Mouse (Mus musculus): ENCODE results near the gene Ddx41.

GRCm38 (mm10) chr13:55494883-55495621 lies 41.4 kb downstream of the Ddx41 start:
- TF ChIP-seq POLR2A (IDR thresholded peaks at IDR 0.05; ENCODE audit: borderline replicate concordance, extremely low read depth, low read depth, low read length) (no peak), CTCF (IDR thresholded peaks at IDR 0.05; ENCODE audit: insufficient read depth, low read length) (no peak)

Data from lung, adult 2 months (tissue).